Mouse (Mus musculus): ENCODE data around the gene Fkbp1b.
"Not testable (repeated sequence)": the region's sequence is repeated elsewhere in the genome, so short reads cannot be mapped to it uniquely, and the experiment has no call there.

Fkbp1b gene

DNA sequence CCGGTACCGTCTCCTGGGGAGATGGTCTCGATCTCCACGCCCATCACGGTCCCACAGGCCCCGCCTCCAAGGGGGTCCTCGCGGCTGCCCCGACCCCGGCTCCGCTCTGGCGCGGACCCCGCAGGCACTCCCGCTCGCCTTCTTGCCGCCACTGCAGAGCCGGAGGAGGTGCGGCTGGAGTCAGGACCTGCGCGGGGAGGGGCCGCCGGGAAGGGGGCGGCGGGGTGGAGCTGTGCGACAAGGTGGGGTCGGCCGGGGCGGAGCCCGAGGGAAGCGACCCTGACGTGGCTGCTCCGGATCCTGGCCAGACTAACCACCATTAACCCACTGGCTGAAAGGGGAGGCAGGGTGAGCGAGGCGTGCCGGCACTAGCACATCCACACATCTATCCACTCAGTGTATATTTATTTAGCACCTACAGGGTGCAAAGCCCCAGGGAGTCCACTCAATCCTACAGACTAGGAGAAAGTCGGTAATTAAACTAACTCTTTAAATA is at the start of gene Fkbp1b:
Gene Fkbp1b, minus strand, starts transcription at position 200 of the 496 bp plus-strand sequence.
- no peak for DNase-seq (ENCODE audit: low spot score in 2 of 2)

DNA sequence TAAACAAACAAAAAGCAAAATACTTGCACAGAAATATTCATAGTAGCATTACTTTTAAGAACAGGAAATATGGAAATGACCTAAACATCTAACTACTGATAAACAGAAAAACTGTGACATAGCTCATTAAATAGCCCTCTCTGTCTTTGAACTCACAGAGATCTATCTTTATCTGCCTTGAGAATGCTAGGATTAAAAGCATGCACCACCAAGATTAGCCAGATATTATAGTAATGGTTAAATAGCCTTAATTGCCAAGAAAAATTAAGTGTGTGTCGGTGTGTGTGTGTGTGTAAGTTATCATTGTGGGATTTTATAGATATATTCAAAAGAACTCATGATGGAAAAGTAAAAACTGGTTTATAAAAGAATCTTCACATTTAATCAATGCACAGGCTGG is 48.5 kb upstream of the Fkbp1b start:
- no peak for DNase-seq (ENCODE audit: low spot score in 2 of 2)

DNA sequence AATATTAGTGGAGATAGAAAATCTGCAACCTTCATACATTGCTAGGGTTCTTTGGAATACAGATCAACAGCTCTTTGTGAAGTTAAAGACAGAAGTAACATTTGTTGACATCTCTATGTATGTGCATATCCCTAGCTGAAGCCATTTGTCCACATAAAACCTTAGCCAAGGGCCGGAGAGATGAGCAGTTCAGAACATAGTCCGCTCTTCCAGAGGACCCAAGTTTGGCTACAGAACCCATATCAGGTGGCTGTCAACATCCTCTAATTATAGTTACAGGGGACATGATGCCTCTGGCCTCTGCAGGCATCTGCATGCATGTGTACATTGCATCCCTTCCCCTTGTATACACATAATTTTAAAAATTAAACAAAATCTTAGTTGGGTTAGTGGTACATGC is 47.9 kb upstream of the Fkbp1b start:
- no peak for DNase-seq (ENCODE audit: low spot score in 2 of 2)

DNA sequence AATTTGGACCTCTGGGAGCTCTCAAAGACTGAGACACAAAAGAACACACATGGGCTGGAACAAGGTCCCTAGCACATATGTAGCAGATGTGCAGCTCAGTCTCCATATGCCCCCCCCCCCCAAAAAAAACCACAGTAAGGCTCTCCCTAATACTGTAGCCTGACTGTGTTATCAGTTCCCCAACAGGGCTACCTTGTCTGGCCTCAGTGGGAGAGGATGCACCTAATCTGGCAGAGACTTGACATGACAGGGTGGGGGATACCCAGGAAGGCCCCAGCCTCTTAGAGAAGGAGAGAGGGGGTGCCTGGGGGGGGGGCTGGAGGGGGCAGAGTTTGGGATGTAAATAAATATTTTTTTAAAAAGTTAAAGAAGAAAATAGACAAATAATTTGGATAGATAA is 47.3 kb upstream of the Fkbp1b start:
- DNase-seq (ENCODE audit: low spot score in 2 of 2) = no peak

DNA sequence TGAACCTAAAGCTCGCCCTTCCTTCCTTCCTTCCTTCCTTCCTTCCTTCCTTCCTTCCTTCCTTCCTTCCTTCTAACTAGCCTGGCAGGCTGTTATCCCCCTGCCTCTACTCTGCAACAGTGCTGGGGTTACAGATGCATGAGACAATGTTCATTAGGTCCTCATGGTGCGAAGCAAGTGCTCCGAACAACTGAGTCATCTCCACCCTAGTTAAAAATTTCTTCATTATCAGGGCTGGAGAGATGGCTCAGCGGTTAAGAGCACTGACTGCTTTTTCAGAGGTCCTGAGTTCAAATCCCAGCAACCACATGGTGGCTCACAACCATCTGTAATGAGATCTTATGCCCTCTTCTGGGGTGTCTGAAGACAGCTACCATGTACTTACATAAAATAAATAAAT is 45.2 kb upstream of the Fkbp1b start:
- DNase-seq (ENCODE audit: low spot score in 2 of 2) = not testable (repeated sequence)

DNA sequence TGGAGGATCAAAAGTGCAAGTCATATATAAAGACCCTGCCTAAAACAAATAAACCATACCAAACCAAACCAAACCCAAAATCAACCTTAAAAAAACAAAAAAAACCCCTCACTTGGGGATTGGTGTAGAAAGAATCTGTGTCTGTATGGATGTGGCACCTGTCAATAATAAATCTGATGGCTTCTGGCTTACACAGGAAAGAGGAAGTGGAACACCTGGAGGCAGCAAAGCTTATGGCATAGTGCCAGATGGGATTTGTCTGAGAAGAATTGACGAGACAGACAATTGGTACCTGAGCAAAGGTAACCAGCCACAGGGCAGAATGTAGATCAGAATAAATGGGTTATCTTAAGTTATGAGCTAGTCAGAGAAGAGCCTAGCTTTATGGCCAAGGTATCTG is 43.7 kb upstream of the Fkbp1b start:
- no peak for DNase-seq (ENCODE audit: low spot score in 2 of 2)

DNA sequence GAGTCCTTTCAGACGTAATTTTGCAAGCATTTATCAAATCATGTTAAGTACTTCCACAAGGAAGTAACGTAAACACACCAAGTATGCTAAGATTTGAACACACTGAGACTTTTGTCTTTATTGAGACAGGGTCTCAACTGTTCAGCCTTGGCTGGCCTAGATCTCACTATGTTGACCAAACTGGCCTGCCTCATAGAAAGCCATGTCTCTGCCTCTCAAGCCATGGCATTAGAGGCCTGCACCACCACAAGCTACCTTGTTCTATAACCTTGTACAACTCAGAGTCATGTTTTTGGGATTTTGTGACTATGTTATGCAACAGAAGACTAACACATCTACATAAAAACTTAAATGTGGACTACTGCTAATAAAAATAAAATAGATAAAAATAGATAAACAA is 40.7 kb upstream of the Fkbp1b start:
- no peak for DNase-seq (ENCODE audit: low spot score in 2 of 2)

DNA sequence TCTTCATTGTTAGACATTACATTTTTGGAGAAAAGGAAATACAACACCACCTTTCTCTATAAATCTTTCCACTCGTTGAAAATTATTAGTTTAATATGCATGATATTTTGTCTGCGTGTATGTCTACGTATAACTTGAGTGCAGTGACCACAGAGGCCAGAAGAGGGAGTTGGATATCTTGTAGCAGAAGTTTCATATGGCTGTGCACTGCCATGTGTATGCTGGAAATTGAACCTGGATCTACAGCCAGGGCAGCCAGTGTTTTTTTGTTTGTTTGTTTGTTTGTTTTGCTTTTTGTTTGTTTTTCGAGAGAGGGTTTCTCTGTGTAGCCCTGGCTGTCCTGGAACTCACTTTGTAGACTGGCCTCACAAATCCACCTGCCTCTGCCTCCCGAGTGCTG is 37.7 kb upstream of the Fkbp1b start:
- peak in 1 of 2 experiments; percentile 21 for DNase-seq (ENCODE audit: low spot score in 2 of 2)

DNA sequence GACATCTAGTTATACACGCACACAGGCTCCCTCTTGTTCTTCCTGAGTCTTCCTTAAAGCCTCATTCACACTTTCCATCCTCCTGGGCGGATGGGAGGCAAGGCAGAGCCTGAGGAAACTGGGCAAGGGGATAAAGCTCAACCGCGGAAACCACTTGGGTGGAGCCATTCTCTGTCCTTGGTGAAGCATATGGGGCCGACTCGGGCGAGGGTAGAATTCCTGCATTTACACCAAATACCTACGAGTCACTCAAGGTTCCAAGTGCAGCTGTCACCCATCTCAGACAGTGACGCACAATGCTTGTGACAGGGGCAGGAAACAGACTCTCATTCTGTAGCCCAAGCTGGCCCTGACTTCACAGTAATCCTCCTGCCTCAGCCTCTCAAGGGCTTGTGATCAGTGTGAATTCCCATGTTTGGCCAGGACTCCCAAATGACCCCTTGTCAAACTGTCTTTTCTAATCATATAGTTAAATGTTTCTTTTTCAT is 36.9 kb upstream of the Fkbp1b start:
- no peak for DNase-seq (ENCODE audit: low spot score in 2 of 2)

DNA sequence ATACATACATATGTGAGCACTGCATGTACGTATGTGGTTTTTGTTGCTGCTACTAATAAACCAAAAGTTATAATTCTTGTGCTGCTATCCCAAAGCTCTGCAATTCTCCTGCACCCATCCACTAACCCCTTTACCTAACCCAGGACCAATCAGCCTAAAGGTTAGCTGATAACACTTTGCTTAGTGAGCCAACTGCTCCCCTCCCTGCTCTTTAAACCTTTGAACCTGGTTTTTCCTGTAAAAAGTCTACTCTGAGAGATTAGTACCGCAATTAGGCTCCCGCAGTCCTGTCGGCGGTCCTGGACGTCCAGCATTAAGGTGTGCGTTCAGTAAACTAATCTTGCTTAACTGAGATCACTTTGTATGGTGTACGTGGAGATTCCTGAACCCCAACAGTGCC is 34.2 kb upstream of the Fkbp1b start:
- DNase-seq (ENCODE audit: low spot score in 2 of 2) = no peak

DNA sequence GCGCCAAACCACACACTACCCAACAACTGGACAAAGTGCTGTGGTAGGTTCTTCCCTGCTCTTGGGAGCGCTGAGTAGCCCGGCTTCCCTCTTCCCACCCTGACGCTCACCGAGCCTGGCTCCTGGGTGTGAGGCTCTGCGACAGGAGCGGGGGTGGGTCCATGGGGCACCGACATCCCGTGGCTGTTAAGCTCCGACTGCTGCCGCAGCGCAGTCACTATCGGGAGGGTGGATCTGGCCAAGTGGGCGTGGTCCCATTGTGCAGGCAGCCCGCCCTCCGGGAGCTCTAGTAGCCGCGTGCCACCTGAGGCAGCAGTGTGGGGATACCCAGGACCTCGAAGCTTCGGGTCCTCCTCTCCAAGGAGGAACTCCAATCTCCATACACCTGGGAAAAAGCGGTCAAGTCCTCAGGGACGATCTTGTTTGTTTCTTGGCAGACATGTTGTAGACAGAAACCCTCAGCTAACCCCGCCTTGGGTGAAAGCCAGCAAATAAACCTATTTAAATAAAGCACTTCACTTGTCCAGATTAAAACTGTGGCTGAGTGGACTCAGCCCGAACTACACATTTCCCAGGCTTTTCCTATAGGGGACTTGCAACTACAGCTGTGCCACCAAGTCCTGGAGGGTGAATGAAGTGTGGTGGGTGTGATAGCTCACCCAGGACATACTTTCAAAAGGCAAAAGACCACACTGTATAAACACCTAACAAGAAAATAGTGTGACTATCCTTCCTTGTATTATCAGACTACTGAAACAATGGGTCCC is 33.0 kb upstream of the Fkbp1b start, which contains the start of gene Mfsd2b:
Gene Mfsd2b, minus strand, starts transcription at position 199 of the 767 bp plus-strand sequence.
- DNase-seq (ENCODE audit: low spot score in 2 of 2) = peak; percentile 78

DNA sequence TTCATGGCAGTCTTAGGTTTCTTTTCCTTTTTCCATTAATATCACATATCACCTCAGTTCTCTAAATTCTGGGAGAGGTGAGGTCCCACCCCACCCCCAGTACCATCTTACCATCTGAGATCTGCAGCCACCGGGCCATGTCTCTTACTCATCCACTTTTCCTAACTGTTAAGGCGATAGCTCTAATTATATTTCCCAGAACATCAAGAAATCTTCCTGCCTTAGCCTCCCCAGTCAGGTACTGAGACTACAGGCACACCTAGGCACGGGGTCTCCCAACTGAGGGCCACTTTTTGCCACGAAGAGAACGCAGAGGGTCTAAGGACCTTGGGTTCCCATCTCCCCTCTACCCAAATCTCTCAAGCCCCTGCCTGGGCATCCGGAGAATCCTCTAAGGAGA is 32.1 kb upstream of the Fkbp1b start:
- no peak for DNase-seq (ENCODE audit: low spot score in 2 of 2)

DNA sequence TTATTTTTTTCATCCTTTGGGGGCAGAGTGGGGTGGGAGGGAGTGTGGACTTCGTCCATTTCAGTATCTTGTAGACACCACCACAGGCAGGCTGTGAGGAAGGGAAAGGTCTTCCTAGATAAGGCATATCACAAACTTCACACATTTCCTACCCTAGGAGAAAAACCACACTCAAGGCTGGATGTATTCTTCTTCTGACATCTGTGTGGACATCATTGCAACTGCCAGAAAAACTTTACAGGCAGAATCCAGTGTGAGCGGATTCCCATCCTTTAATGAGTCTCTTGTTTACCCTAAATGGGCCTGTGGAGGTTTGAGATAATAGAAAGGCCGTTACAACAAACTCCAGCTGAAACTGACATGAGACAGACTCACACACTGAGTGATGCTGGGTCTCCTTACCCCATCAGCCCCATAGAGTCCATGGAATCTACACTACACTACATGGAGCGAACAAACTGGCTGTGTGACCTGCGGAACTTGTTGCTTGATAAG is 31.6 kb upstream of the Fkbp1b start:
- DNase-seq (ENCODE audit: low spot score in 2 of 2) = peak in 1 of 2 experiments; percentile 7

DNA sequence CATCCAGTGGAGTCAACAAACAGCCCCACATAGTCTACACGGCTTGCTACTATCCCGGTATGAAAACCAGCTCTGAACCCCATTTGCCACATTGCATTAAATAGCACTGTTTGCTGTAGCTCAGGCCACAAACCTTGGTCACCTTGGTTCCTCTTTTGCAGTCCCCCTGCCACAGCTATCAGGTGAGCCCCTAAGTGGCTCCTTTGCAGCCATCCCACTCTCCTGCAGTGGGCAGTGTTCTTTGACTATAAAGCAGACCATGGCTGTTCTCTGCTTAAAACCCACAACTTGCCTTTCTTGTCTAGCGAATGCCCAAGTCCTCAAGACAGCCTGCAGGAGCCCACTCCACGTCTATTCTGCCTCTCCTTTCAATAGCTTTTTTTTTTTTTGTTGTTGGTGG is 30.9 kb upstream of the Fkbp1b start:
- no peak for DNase-seq (ENCODE audit: low spot score in 2 of 2)

DNA sequence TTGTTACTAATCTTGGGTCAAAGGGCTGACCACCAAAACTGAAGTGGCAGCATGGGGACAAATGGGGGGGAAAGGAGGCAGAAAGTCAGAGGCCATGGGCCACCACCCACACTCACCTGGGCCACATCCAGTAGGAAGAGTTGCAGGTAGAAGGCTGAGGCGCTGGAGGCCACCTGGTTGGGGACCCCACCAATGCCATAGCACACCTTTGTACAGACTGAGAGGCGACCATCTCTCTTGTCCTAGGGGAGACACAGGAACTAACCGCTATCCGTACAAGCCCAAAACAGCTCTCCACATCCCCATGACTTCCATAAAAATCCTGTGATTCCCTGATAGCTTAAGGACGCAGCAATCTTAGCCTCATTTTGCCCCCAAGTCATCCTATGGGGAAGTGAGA is 29.9 kb upstream of the Fkbp1b start:
- no peak for DNase-seq (ENCODE audit: low spot score in 2 of 2)

DNA sequence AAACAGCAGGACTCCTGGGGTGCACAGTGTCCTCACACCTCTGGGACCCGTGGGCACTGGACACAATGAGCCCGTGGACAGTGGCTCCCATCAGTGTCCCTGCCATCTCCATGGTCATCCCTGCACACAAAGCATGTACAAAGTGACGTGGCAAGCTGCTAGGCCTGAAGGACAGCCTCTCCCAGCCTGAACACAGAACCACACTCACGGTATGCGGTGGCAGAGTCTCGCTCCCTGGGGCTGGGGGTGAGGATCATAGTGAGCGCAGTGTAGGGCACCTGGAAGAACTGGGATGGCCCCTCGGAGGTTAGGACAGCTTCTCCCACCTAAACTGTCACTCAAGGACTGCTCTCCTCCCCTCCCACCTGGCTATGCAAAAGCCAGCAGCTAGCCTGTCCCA is 27.5 kb upstream of the Fkbp1b start:
- DNase-seq (ENCODE audit: low spot score in 2 of 2) = no peak

DNA sequence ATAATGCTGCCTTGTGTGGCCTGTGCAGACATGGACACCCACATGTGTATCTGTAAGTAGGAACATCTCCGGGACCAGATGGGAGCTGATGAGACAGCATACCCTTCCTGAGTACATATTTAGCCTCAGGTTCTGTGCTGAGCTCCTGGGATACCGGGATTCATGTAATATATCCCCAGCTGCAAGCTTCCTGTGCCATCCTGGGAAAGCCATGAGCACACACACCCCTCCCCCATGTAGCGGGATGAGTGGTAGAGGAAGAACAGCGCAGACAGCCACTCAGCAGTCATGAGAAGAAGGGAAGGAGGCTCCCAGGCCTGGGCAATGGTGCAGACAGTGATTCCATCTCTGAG is 22.9 kb upstream of the Fkbp1b start:
- no peak for DNase-seq (ENCODE audit: low spot score in 2 of 2)

DNA sequence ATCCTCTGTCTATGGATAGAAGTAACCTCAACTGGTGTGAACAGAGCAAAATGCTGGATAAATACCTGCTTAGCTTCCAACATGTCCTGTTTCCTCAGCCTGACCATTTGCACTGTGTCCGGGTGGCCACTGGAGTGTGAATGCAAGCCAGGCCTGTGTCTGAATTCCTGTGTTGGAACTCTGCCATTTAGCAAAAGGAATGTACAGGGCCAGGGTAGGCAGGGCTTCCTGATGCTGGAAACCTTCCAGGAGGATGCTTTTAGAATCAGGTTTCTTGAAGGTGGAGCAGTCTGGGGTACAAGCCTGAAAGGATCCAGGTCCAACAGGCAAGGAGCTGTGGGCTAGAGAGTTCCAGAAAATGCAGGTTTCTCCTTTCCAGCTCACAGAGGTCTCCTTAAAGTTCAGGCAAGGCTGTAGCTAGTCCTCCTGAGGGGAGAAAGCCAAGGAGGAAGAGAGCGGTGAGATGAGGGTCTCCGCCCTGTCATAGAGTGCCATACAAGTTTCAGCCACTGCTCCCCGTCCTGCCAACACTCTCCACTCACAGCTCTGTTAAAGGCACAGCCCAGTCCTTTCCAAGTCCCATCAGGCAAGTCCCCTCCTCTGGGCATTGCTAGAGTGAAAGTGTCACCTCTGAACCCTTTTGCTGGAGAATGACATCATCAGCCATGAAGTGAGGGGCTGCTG is 22.4 kb upstream of the Fkbp1b start:
- DNase-seq (ENCODE audit: low spot score in 2 of 2) = no peak

DNA sequence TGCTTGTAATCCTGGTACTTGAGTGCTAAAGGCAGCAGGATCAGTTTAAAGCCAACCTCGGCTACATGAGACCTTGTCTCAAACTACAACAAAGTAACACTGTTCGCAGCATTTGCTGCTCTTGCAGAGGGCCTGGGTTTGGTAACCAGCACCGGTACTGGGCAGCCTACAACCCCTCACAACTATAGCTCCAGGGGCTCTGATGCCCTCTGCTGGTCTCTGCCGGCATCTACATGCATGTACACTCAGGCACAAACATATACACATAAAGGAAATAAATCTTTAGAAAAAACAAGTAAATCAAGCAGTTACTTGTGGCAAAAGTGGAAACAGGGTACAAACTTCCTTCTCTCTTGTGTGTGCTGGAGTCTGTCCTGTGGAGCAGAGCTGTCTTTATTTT is 21.3 kb upstream of the Fkbp1b start:
- DNase-seq (ENCODE audit: low spot score in 2 of 2) = no peak

DNA sequence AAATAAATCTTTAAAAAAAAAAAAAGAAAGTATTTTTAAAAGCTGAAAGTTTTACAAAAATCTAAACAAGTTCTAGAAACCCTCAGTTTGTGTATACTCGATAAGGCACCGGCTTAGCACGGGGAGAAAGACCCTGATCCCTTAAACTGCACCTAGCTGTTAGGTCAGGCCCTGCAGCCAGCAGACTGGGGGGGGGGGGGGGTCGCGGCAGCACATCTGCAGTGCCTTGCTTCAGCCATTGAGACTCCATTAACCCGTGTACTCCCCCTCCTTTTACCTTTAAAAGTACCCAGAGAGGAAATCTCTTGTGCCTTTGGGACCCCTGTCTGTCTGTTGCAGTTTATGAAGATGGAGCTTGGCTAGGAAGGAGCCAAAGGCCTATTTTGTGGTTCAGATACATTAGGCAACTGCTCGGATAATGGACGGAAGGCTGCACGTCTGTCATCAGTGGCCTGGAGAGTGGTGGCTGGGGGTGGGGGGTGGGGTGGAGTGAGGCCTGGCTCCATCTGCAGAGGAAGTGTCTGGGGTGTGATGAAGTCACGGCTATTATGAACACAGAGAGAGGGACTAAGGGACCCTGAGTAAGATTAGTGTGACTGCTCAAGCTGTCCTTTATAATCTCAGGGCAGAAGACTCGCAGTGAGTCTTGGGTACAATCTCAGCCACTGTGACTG is 18.0 kb upstream of the Fkbp1b start:
- no peak for DNase-seq (ENCODE audit: low spot score in 2 of 2)

DNA sequence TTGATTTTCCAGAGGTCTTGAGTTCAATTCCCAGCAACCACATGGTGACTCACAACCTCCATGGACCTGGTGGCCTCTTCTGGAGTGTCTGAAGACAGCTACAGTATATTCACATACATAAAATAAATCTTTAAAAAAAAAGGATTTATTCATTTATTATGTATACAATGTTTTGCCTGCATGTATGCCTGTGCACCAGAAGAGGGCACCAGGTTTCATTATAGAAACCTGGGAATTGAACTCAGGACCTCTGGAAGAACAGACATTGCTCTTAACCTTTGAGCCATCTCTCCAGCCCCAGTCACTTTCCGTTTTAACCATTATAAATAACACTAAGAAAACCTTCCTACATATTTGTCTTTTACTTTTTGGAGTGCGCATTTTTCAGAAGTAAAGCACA is 15.4 kb upstream of the Fkbp1b start:
- DNase-seq (ENCODE audit: low spot score in 2 of 2) = no peak

DNA sequence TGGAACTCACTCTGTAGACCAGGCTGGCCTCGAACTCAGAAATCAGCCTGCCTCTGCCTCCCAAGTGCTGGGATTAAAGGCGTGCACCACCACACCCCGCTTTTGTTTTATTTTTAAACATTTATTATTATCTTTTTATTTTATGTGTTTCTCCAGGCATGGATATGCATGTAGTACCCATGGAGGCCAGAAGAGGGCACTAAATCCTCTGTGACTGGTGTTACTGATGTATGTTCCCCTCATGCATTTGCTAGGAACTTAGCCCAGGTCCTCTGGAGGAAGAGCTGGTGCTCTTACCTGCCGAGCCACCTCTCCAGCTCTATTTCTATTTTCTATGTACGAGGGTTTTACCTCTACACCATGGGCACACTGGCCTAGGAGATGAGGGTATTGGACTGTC is 14.8 kb upstream of the Fkbp1b start:
- no peak for DNase-seq (ENCODE audit: low spot score in 2 of 2)

Data from spleen, postnatal 14 days (tissue).